Mouse (Mus musculus) small intestine, adult 2 months (tissue): ENCODE results near the gene Aldob. TPM values are rescaled to one million over a fixed set of nuclear protein-coding genes. Genes with fewer than 3 reads are reported as not detected.

ENCODE experiments used
- H3K27ac ChIP-seq: fragments of 200-500 bp; 2 replicates; pipeline ENCODE4 v1.5.1; 2012; ENCODE audit warnings: low read depth, low read length, control low read depth, inconsistent platforms; ENCODE audit not compliant: insufficient read depth
- H3K27me3 ChIP-seq: fragments of 200-500 bp; 2 replicates; pipeline ENCODE4 v1.6.1; 2012; ENCODE audit warnings: mild to moderate bottlenecking, moderate library complexity, low read length, inconsistent platforms; ENCODE audit not compliant: control insufficient read depth, insufficient read depth
- H3K36me3 ChIP-seq: fragments of 200-500 bp; 2 replicates; pipeline ENCODE4 v1.6.1; 2012; ENCODE audit warnings: mild to moderate bottlenecking, low read length, control low read depth, inconsistent platforms; ENCODE audit not compliant: control insufficient read depth, insufficient read depth
- H3K4me1 ChIP-seq: fragments of 200-500 bp; 2 replicates; pipeline ENCODE4 v1.6.1; 2012; ENCODE audit warnings: low read length, inconsistent platforms, mixed read lengths; ENCODE audit not compliant: control insufficient read depth, insufficient read depth, insufficient read length
- H3K4me3 ChIP-seq: fragments of 200-500 bp; 2 replicates; pipeline ENCODE4 v1.5.1; 2012; ENCODE audit warnings: low read depth, mild to moderate bottlenecking, control low read depth, inconsistent platforms, low read length, moderate library complexity
- CTCF ChIP-seq: fragments of 200-500 bp; IDR thresholded peaks from 2 replicates; pipeline ENCODE4 v1.5.1; 2012; ENCODE audit warnings: low read depth, mild to moderate bottlenecking, control low read depth, inconsistent platforms, low read length, moderate library complexity, mixed read lengths; ENCODE audit not compliant: insufficient replicate concordance, insufficient read length; ENCODE audit errors: extremely low read depth
- POLR2A ChIP-seq: fragments of 200-500 bp; IDR thresholded peaks from 2 replicates; pipeline ENCODE4 v1.6.1; 2012; ENCODE audit warnings: low read depth, mild to moderate bottlenecking, control low read depth, inconsistent platforms, low read length, moderate library complexity
- WGBS: fragments of 180-500 bp; shearing (Covaris S2); methylation state at CpG from one replicate; pipeline ENCODE4 v1.1.7; 2018; 5-methylcytosine and 5-hydroxymethylcytosine counted together
- polyA plus RNA-seq: library from polyadenylated mRNA; depleted of rRNA; stranded (reverse); fragments of >200 nt; gene quantifications from 2 replicates; pipeline ENCODE4 v1.2.3, GENCODE M21; 2012; rRNA removed

The Aldob gene
- 633 and 1,402 TPM in 2 replicates for polyA plus RNA-seq

DNA sequence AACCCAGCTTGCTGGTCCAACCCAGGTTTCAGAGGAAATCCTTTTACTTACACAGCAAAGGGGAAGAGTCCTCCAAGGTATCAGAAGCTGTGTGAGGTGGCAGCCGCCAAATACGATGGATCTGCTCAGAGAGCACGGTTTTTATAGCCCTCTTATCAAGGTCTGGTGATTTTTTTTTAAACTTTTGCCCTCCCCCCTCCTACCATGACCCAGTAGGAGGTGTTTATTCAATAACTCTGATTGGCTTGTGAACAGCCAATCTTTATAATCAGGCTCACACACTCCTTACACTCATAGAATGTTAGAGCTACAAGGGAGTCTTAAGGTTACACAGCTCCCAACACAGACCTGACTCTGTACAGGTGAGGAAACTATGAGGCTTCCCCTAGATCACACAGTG is at the start of gene Aldob:
Gene Aldob (minus strand): TSS at position 164 of the 400 bp plus-strand sequence.
- 12% methylated on average over 3 of the region's 3 CpGs for WGBS
- Histone ChIP-seq H3K36me3 (peaks cover 17% of the 10 kb centered on the region), H3K27me3 (no peaks in the 10 kb centered on the region), H3K4me3 (peak within 1 kb of the TSS; percentile 60), H3K27ac (peak within 1 kb of the TSS; percentile 100), H3K4me1 (peaks cover 5% of the 10 kb centered on the region; the same call in 1 of the 2 replicates)
- TF ChIP-seq CTCF (no peak), POLR2A (peak; percentile 92; the same call in 1 of the 2 replicates)

- TF ChIP-seq POLR2A (no peak), CTCF (peak; percentile 8; the same call in 1 of the 2 replicates)
- H3K27me3 ChIP-seq: no peaks in the 10 kb centered on the region
- no peaks in the 10 kb centered on the region for H3K36me3 ChIP-seq
- 1% methylated on average over 77 of the region's 77 CpGs for WGBS
- peaks cover 5% of the 10 kb centered on the region for H3K4me1 ChIP-seq
- peak within 1 kb of the TSS; percentile 98 for H3K4me3 ChIP-seq
- peak within 1 kb of the TSS; percentile 94 for H3K27ac ChIP-seq
These were observed 48.1 kb upstream of the Aldob start, which contains the start of gene Tmem246 for GRCm38 (mm10) chr4:49597183-49598100. Gene Tmem246, minus strand, starts transcription at chr4:49597876.

GRCm38 (mm10) chr4:49596846-49597182 is 47.5 kb upstream of the Aldob start:
- WGBS: under 1% methylated on average over 20 of the region's 20 CpGs
- peak overlapping the region; percentile 94 for H3K27ac ChIP-seq
- H3K36me3 ChIP-seq: no peaks in the 10 kb centered on the region
- H3K4me3 ChIP-seq: peak overlapping the region; percentile 98
- H3K4me1 ChIP-seq: peaks cover 6% of the 10 kb centered on the region
- TF ChIP-seq POLR2A (peak; percentile 12; the same call in 1 of the 2 replicates), CTCF (no peak)
- no peaks in the 10 kb centered on the region for H3K27me3 ChIP-seq

DNA sequence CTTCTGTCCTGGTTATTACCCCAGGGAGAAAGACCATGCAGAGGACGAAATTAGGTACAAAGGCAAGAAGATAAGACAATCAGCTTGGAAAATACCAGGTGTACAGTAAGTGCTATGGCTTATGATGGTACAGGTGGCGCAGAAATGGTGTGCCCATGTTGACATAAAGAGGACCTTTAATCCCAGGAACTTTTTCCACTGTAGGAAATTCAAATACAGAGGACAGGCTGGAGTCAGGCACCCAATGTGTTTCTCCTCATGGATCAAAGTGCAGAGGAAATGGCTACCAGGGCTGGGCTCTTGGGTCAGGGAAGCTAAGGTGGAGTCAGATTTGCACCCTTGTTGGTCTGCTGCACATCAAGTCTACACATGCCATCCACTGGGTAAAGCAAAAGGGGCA is 40.8 kb upstream of the Aldob start:
- peaks cover 22% of the 10 kb centered on the region for H3K4me1 ChIP-seq
- TF ChIP-seq POLR2A: no peak
- WGBS: 24% methylated on average over 2 of the region's 2 CpGs

DNA sequence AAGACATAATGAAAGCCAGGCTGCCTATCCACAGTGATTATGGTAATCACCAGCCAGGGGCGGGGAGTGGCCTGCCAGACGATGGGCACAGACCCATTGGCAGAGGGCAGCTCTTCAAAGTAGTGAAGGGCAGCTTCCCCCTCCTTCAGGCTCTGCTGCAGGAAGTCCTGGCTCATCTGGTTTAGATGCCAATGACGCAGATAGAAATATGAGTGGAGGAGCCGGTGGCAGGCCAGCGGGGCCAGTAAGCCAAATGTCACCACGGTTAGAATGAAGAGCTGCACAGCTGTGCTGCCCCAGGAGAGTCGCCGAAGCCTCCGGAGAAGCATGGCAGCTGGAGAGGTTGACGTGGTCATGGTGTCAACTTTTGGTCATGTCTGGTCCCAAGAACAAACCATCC is 37.5 kb upstream of the Aldob start:
- TF ChIP-seq POLR2A (no peak), CTCF (no peak)
- 87% methylated on average over 10 of the region's 10 CpGs for WGBS
- H3K4me3 ChIP-seq: no peak overlapping the region
- H3K27me3 ChIP-seq: no peaks in the 10 kb centered on the region
- H3K36me3 ChIP-seq: peaks cover 15% of the 10 kb centered on the region; the same call in 1 of the 2 replicates
- H3K4me1 ChIP-seq: peaks cover 20% of the 10 kb centered on the region
- no peak overlapping the region for H3K27ac ChIP-seq

More for the DNA sequence above, 40.8 kb upstream of the Aldob start:
- H3K36me3 ChIP-seq: peaks cover 15% of the 10 kb centered on the region; the same call in 1 of the 2 replicates
- H3K4me3 ChIP-seq: no peak overlapping the region
- H3K27ac ChIP-seq: peak overlapping the region; percentile 90
- H3K27me3 ChIP-seq: no peaks in the 10 kb centered on the region

DNA sequence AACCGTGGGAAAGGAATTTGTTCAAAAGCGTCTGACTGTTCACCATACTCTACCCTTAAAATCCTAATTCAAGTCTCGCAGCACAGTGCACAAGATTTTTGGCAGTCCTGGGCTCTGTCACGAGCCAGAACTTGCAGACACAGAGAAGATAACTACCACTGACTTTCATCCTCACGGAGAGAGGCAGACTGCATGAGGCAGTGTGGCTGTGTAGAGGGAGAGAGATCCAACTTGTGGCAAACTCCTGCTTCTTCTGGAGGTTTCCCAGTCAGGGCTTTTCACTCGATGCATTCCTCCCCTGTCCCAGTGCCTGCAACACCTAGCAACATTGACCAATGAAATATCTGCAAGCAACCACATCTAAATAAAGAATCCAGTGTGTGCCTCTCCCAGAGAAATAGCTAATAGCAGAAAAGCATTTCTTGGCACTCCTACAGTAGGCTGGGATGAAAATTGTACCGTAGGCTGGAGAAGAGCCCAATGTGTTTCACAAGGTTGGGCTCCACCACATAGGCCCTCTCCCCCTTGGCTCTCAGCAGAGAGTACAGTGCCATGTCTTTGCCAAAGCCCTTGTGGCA is 36.3 kb upstream of the Aldob start:
- Histone ChIP-seq H3K4me1 (peaks cover 15% of the 10 kb centered on the region), H3K27me3 (no peaks in the 10 kb centered on the region), H3K27ac (no peak overlapping the region), H3K36me3 (peaks cover 15% of the 10 kb centered on the region; the same call in 1 of the 2 replicates), H3K4me3 (no peak overlapping the region)
- TF ChIP-seq POLR2A (no peak), CTCF (no peak)
- 74% methylated on average over 7 of the region's 7 CpGs for WGBS
